Mouse (Mus musculus) G1E-ER4 (cell line): ENCODE measurements around the gene Gm7982. TPM values are rescaled to one million over a fixed set of nuclear protein-coding genes. Genes with fewer than 3 reads are reported as not detected.
"Not testable (repeated sequence)": the region's sequence is repeated elsewhere in the genome, so short reads cannot be mapped to it uniquely, and the experiment has no call there.

Experiments used
- GATA1 ChIP-seq: IDR thresholded peaks from one replicate; pipeline ENCODE4 v1.8.0; 2012; ENCODE audit warnings: low read length, inconsistent platforms
- polyA plus RNA-seq: library from polyadenylated mRNA; stranded (reverse); fragments of >175 nt; gene quantifications from 2 replicates; pipeline ENCODE4 v1.2.3, GENCODE M21; 2012

Gm7982 gene
- not detected in 2 replicates for polyA plus RNA-seq

GRCm38 (mm10) chr5:95741714-95742113 lies at the start of gene Gm7982:
Gm7982 (plus strand) TSS chr5:95742014.
- not testable (repeated sequence) for TF ChIP-seq GATA1

- not testable (repeated sequence) for TF ChIP-seq GATA1
Measured at GRCm38 (mm10) chr5:95736073-95736472, 5.7 kb upstream of the Gm7982 start, which contains the start of gene Gm7978. Gm7978 (minus strand) TSS chr5:95736173.

GRCm38 (mm10) chr5:95775690-95776089 lies 33.9 kb downstream of the Gm7982 start, which contains the start of gene E330014E10Rik:
E330014E10Rik (plus strand) TSS chr5:95775990.
- TF ChIP-seq GATA1: not testable (repeated sequence)

Other genes starting within 250 kb of the Gm7982 start
- gene Gm3286, start 231.3 kb upstream of the Gm7982 start, polyA plus RNA-seq: not detected in 2 replicates
- gene Gm7971, start 147.1 kb upstream of the Gm7982 start, polyA plus RNA-seq: not detected in 2 replicates
- gene Gm7978, start 5.8 kb upstream of the Gm7982 start, polyA plus RNA-seq: not detected in 2 replicates
- not detected in 2 replicates for gene E330014E10Rik, start 34.0 kb downstream of the Gm7982 start, polyA plus RNA-seq
- not detected in 2 replicates for gene Cxcl13, start 214.9 kb downstream of the Gm7982 start, polyA plus RNA-seq